Mouse (Mus musculus) cortical plate, adult 2 months (tissue): ENCODE measurements at regions not wholly inside any gene's neighbourhood (a gene's known extent, or its start where the extent isn't known, plus 50 kb on each side); places are given as distances from the start of the nearest gene placed in this dataset.

Experiments
- CTCF ChIP-seq: fragments of 200-500 bp; IDR thresholded peaks from 2 replicates; pipeline ENCODE4 v1.5.1; 2011; ENCODE audit warnings: mild to moderate bottlenecking, control low read depth, low read length; ENCODE audit not compliant: insufficient read depth; ENCODE audit errors: extremely low read depth
- POLR2A ChIP-seq: fragments of 200-500 bp; IDR thresholded peaks from 2 replicates; pipeline ENCODE4 v1.6.1; 2011; ENCODE audit warnings: mild to moderate bottlenecking, low read length, control low read depth; ENCODE audit not compliant: insufficient read depth; ENCODE audit errors: extremely low read depth

- TF ChIP-seq CTCF (no peak), POLR2A (no peak)
Measured at GRCm38 (mm10) chr6:22450501-22450900, 94.5 kb upstream of the Fam3c start.
